Mouse (Mus musculus) E14TG2a.4 (cell line): ENCODE measurements around the gene Meltf.

Experiments
- CTCF ChIP-seq: conservative IDR thresholded peaks from 2 replicates; pipeline ENCODE4 v1.5.1; 2014; ENCODE audit warnings: low read length
- POU5F1 ChIP-seq: IDR thresholded peaks from 2 replicates; pipeline ENCODE4 v1.6.1; 2014; ENCODE audit warnings: low read length, borderline replicate concordance

- TF ChIP-seq CTCF (no peak), POU5F1 (no peak)
Measured at GRCm38 (mm10) chr16:31882381-31882908, 3.8 kb downstream of the Meltf start.
